In genomic region chr4:140812191-140812590, GRCm38 (mm10) we compare ENCODE assay signal across 17 mouse cellular contexts. TPM values are rescaled to one million over a fixed set of nuclear protein-coding genes. Genes with fewer than 3 reads are reported as not detected.
DNase-seq lines count a peak whose midpoint lies in the region; ATAC-seq and TF ChIP-seq lines count a peak whose summit lies in the region.
"Had no signal": no experiment of that assay in that cellular context is flagged by ENCODE, and none has a peak within 500 bp of the region (broad histone marks: within the 10 kb centered on the region; RNA-seq: fewer than 3 reads in every experiment).

No protein-coding gene starts in this region.

- no peak for DNase-seq in heart, adult 2 months
- no peak for DNase-seq in cerebellum, adult 8-10 months
- no peak for DNase-seq in midbrain, postnatal 0 days (ENCODE audit: low spot score)
- DNase-seq: gastrocnemius, postnatal 14 days; lung, postnatal 36 days; right cerebral cortex, postnatal 25 days had no signal

- H3K9me3 ChIP-seq in heart, embryonic 12.5 days (replicated peaks) = no peaks in the 10 kb centered on the region
- H3K9me3 ChIP-seq in megakaryocyte, embryonic 14.5 days = no peaks in the 10 kb centered on the region
- no peaks in the 10 kb centered on the region for H3K9me3 ChIP-seq in limb, embryonic 13.5 days
- H3K9me3 ChIP-seq in midbrain, postnatal 0 days (ENCODE audit: low read length) = no peaks in the 10 kb centered on the region
- H3K9me3 ChIP-seq: G1E; midbrain, embryonic 13.5 days had no signal

- 9% methylated on average over 8 of the region's 8 CpGs for WGBS in heart, embryonic 12.5 days
- WGBS in heart, adult 2 months = 5% methylated on average over 8 of the region's 8 CpGs
- 55% methylated on average over 8 of the region's 8 CpGs for WGBS in limb, embryonic 13.5 days
- WGBS in midbrain, postnatal 0 days = 84% methylated on average over 8 of the region's 8 CpGs

- peak; percentile 17; the same call in 1 of the 2 replicates for ATAC-seq in heart, embryonic 12.5 days (ENCODE audit: insufficient number of reproducible peaks, low FRiP score)
- ATAC-seq in megakaryocyte, adult 5-6 weeks (ENCODE audit: poor library complexity, severe bottlenecking) = no peak
- ATAC-seq in limb, embryonic 13.5 days (ENCODE audit: low FRiP score, low read depth) = no peak
- ATAC-seq in megakaryocyte progenitor cell, adult 5-6 weeks (replicated peaks; ENCODE audit: poor library complexity) = peak; percentile 10; the same call in 1 of the 2 replicates
- no peak for ATAC-seq in midbrain, postnatal 0 days (ENCODE audit: low FRiP score)
- ATAC-seq: midbrain, embryonic 13.5 days had no signal

- H3K9ac ChIP-seq in heart, embryonic 12.5 days = 0 out of 2 replicates have a peak overlapping the region, but pooled peaks have one; percentile 10
- no peak overlapping the region for H3K9ac ChIP-seq in heart, adult 2 months (ENCODE audit: low read depth, low read length)
- no peak overlapping the region for H3K9ac ChIP-seq in limb, embryonic 13.5 days
- no peak overlapping the region for H3K9ac ChIP-seq in midbrain, postnatal 0 days (replicated peaks; ENCODE audit: low read length, poor library complexity, severe bottlenecking)
- H3K9ac ChIP-seq: midbrain, embryonic 13.5 days had no signal

- peaks cover 10% of the 10 kb centered on the region for H3K27me3 ChIP-seq in heart, embryonic 12.5 days (replicated peaks)
- peaks cover 1% of the 10 kb centered on the region; the same call in 1 of the 2 replicates for H3K27me3 ChIP-seq in heart, adult 2 months (ENCODE audit: control insufficient read depth, insufficient read depth, low read length)
- H3K27me3 ChIP-seq in megakaryocyte, embryonic 14.5 days (replicated peaks) = peaks cover 28% of the 10 kb centered on the region
- H3K27me3 ChIP-seq in limb, embryonic 13.5 days = no peaks in the 10 kb centered on the region
- H3K27me3 ChIP-seq in midbrain, postnatal 0 days (ENCODE audit: insufficient read depth, low read length) = peaks cover 14% of the 10 kb centered on the region; the same call in 1 of the 2 replicates

- no peak for TF ChIP-seq CTCF in heart, adult 2 months (IDR thresholded peaks at IDR 0.05)
- no peak for TF ChIP-seq CTCF in midbrain, postnatal 0 days (IDR thresholded peaks at IDR 0.05)

- no peak for TF ChIP-seq POLR2A in heart, adult 2 months (IDR thresholded peaks at IDR 0.05; ENCODE audit: insufficient read depth, low read depth, low read length)

- H3K4me1 ChIP-seq in heart, embryonic 12.5 days (replicated peaks) = peaks cover 71% of the 10 kb centered on the region
- no peaks in the 10 kb centered on the region for H3K4me1 ChIP-seq in heart, adult 2 months (ENCODE audit: control insufficient read depth, insufficient read depth, low read length)
- H3K4me1 ChIP-seq in megakaryocyte, embryonic 14.5 days = peaks cover 64% of the 10 kb centered on the region
- H3K4me1 ChIP-seq in limb, embryonic 13.5 days = peaks cover 44% of the 10 kb centered on the region
- H3K4me1 ChIP-seq in midbrain, postnatal 0 days (ENCODE audit: insufficient read depth, low read length) = no peaks in the 10 kb centered on the region

- H3K36me3 ChIP-seq in heart, embryonic 12.5 days = no peaks in the 10 kb centered on the region
- no peaks in the 10 kb centered on the region for H3K36me3 ChIP-seq in heart, adult 2 months (ENCODE audit: control insufficient read depth, insufficient read depth, low read length)
- H3K36me3 ChIP-seq in megakaryocyte, embryonic 14.5 days (replicated peaks; ENCODE audit: low read length) = no peaks in the 10 kb centered on the region
- no peaks in the 10 kb centered on the region for H3K36me3 ChIP-seq in limb, embryonic 13.5 days
- H3K36me3 ChIP-seq in midbrain, postnatal 0 days (ENCODE audit: insufficient read depth, low read length) = no peaks in the 10 kb centered on the region
- H3K36me3 ChIP-seq: G1E; midbrain, embryonic 13.5 days had no signal

- intact Hi-C loops in heart, adult 2 months (cut with DNase I) = no loop called here

- 0 out of 2 replicates have a peak overlapping the region, but pooled peaks have one; percentile 4 for H3K4me3 ChIP-seq in heart, embryonic 12.5 days
- no peak overlapping the region for H3K4me3 ChIP-seq in heart, adult 2 months
- peak overlapping the region; percentile 4 for H3K4me3 ChIP-seq in megakaryocyte, embryonic 14.5 days (replicated peaks)
- H3K4me3 ChIP-seq in limb, embryonic 13.5 days = no peak overlapping the region
- no peak overlapping the region for H3K4me3 ChIP-seq in midbrain, postnatal 0 days (ENCODE audit: low read depth, low read length)
- H3K4me3 ChIP-seq: midbrain, embryonic 13.5 days had no signal

- no peaks in the 10 kb centered on the region for H3K79me2 ChIP-seq in heart, adult 2 months (replicated peaks; ENCODE audit: control insufficient read depth, insufficient read depth, low read length)

- H3K4me2 ChIP-seq in heart, embryonic 12.5 days = peak overlapping the region; percentile 47
- 0 out of 2 replicates have a peak overlapping the region, but pooled peaks have one; percentile 77 for H3K4me2 ChIP-seq in limb, embryonic 13.5 days (replicated peaks)
- H3K4me2 ChIP-seq in midbrain, postnatal 0 days (ENCODE audit: low read depth, low read length, poor library complexity, severe bottlenecking) = no peak overlapping the region
- H3K4me2 ChIP-seq: midbrain, embryonic 13.5 days had no signal

- H3K27ac ChIP-seq in heart, embryonic 12.5 days (ENCODE audit: poor library complexity, severe bottlenecking) = peak overlapping the region; percentile 40; the same call in 1 of the 2 replicates
- no peak overlapping the region for H3K27ac ChIP-seq in heart, adult 2 months
- H3K27ac ChIP-seq in limb, embryonic 13.5 days = no peak overlapping the region
- H3K27ac ChIP-seq in midbrain, postnatal 0 days (ENCODE audit: low read depth, low read length) = no peak overlapping the region
- H3K27ac ChIP-seq: midbrain, embryonic 13.5 days had no signal

- no peak for TF ChIP-seq EP300 in heart, adult 2 months (IDR thresholded peaks at IDR 0.05; ENCODE audit: insufficient read depth, low read depth, low read length)

RNA-seq across cellular contexts. Expression of gene Padi3, which starts 1.7 kb away (rescaled TPM):
- polyA plus RNA-seq in heart, embryonic 12.5 days (2016; fragmentation: Nextera tagmentation; extraction: Ambion mirVana) = 0.45 and 0.50 TPM in 2 replicates
- total RNA-seq in heart, adult 2 months (2021) = under 1 TPM; 0.09 to 0.16 TPM
- polyA plus RNA-seq in heart, adult 2 months (2012; rRNA removed) = 0.06 TPM in 1 of 2 replicates, not detected in the other
- polyA plus RNA-seq in megakaryocyte, embryonic 14.5 days (2012; ENCODE audit: insufficient read depth, low replicate concordance) = 0.02 TPM in 1 of 2 replicates, not detected in the other
- total RNA-seq in megakaryocyte, adult 5-6 weeks (2015) = 0.27 and 0.51 TPM in 2 replicates
- 0.26 TPM in 1 of 2 replicates, not detected in the other for total RNA-seq in megakaryocyte, adult 5-6 weeks (2017)
- 0.26 and 0.28 TPM in 2 replicates for polyA plus RNA-seq in limb, embryonic 13.5 days (2015; fragmentation: Nextera tagmentation; extraction: Ambion mirVana)
- total RNA-seq in megakaryocyte progenitor cell, adult 5-6 weeks (2015) = not detected in 2 replicates
- 0.07 and 0.46 TPM in 2 replicates for total RNA-seq in megakaryocyte progenitor cell, adult 5-6 weeks (2017)
- total RNA-seq in midbrain, postnatal 0 days (2014; rRNA removed) = 0.14 TPM in 1 of 2 replicates, not detected in the other
- not detected in 2 replicates for polyA plus RNA-seq in midbrain, postnatal 0 days (2015; fragmentation: Nextera tagmentation; extraction: Ambion mirVana)
- total RNA-seq: adrenal gland, postnatal 4 days; liver, adult 2 months had no signal
- polyA plus RNA-seq: hindbrain, embryonic 11.5 days; liver, adult 2 months; neural tube, embryonic 11.5 days had no signal

RNA-seq across cellular contexts. Expression of gene Padi1, which starts 33.4 kb away (rescaled TPM):
- 0.10 and 0.28 TPM in 2 replicates for polyA plus RNA-seq in heart, embryonic 12.5 days (2016; fragmentation: Nextera tagmentation; extraction: Ambion mirVana)
- not detected for total RNA-seq in heart, adult 2 months (2021)
- polyA plus RNA-seq in heart, adult 2 months (2012; rRNA removed) = 0.47 TPM in 1 of 2 replicates, not detected in the other
- polyA plus RNA-seq in megakaryocyte, embryonic 14.5 days (2012; ENCODE audit: insufficient read depth, low replicate concordance) = 0.29 TPM in 1 of 2 replicates, not detected in the other
- not detected in 2 replicates for total RNA-seq in megakaryocyte, adult 5-6 weeks (2015)
- not detected in 2 replicates for total RNA-seq in megakaryocyte, adult 5-6 weeks (2017)
- 0.20 and 0.25 TPM in 2 replicates for polyA plus RNA-seq in limb, embryonic 13.5 days (2015; fragmentation: Nextera tagmentation; extraction: Ambion mirVana)
- total RNA-seq in megakaryocyte progenitor cell, adult 5-6 weeks (2015) = 0.05 TPM in 2 replicates
- total RNA-seq in megakaryocyte progenitor cell, adult 5-6 weeks (2017) = not detected in 2 replicates
- total RNA-seq in midbrain, postnatal 0 days (2014; rRNA removed) = 0.14 and 0.16 TPM in 2 replicates
- 0.06 TPM in 1 of 2 replicates, not detected in the other for polyA plus RNA-seq in midbrain, postnatal 0 days (2015; fragmentation: Nextera tagmentation; extraction: Ambion mirVana)
- total RNA-seq: adrenal gland, postnatal 4 days; liver, adult 2 months had no signal
- polyA plus RNA-seq: liver, adult 2 months; midbrain, embryonic 13.5 days; neural tube, embryonic 11.5 days had no signal

RNA-seq across cellular contexts. Expression of gene Padi4, which starts 38.2 kb away (rescaled TPM):
- 2.1 and 2.5 TPM in 2 replicates for polyA plus RNA-seq in heart, embryonic 12.5 days (2016; fragmentation: Nextera tagmentation; extraction: Ambion mirVana)
- 1 to 10 TPM in 1 of 2 experiments, under 1 TPM in 1; 0.70 to 2.5 TPM for total RNA-seq in heart, adult 2 months (2021)
- polyA plus RNA-seq in heart, adult 2 months (2012; rRNA removed) = 1.9 and 2.6 TPM in 2 replicates
- polyA plus RNA-seq in megakaryocyte, embryonic 14.5 days (2012; ENCODE audit: insufficient read depth, low replicate concordance) = 3.1 and 5.3 TPM in 2 replicates
- total RNA-seq in megakaryocyte, adult 5-6 weeks (2015) = 54.2 and 58.1 TPM in 2 replicates
- 60.7 and 63.3 TPM in 2 replicates for total RNA-seq in megakaryocyte, adult 5-6 weeks (2017)
- 0.06 TPM in 1 of 2 replicates, not detected in the other for polyA plus RNA-seq in limb, embryonic 13.5 days (2015; fragmentation: Nextera tagmentation; extraction: Ambion mirVana)
- total RNA-seq in megakaryocyte progenitor cell, adult 5-6 weeks (2015) = 4.6 and 4.9 TPM in 2 replicates
- total RNA-seq in megakaryocyte progenitor cell, adult 5-6 weeks (2017) = 6.9 and 9.3 TPM in 2 replicates
- total RNA-seq in midbrain, postnatal 0 days (2014; rRNA removed) = 0.57 TPM in 1 of 2 replicates, not detected in the other
- polyA plus RNA-seq in midbrain, postnatal 0 days (2015; fragmentation: Nextera tagmentation; extraction: Ambion mirVana) = 0.07 and 0.09 TPM in 2 replicates
- total RNA-seq: G1E had no signal

Comparison
In these comparisons a context has a peak if more than half of its experiments do, and no peak if none do; other contexts are left out.
1. H3K4me3 ChIP-seq: peak in heart, embryonic 12.5 days (single experiment) and megakaryocyte, embryonic 14.5 days (single experiment); none in heart, adult 2 months (single experiment), limb, embryonic 13.5 days (single experiment) and midbrain, postnatal 0 days (single experiment).
2. ATAC-seq: peak in heart, embryonic 12.5 days (single experiment) and megakaryocyte progenitor cell, adult 5-6 weeks (single experiment); none in megakaryocyte, adult 5-6 weeks (single experiment), limb, embryonic 13.5 days (single experiment) and midbrain, postnatal 0 days (single experiment).